Mouse (Mus musculus): ENCODE measurements around the gene Rars.
A peak's percentile ranks its signal among the peaks of the same experiment; 100 is the strongest.
"Not testable (repeated sequence)": the region's sequence is repeated elsewhere in the genome, so short reads cannot be mapped to it uniquely, and the experiment has no call there.

The Rars gene

GRCm38 (mm10) chr11:35838345-35839338, 4.3 kb upstream of the Rars start:
- DNase-seq (ENCODE audit: low spot score): peak; percentile 78

GRCm38 (mm10) chr11:35837156-35838126, 3.1 kb upstream of the Rars start:
- no peak for DNase-seq (ENCODE audit: low spot score)

- DNase-seq (ENCODE audit: low spot score): no peak
Measured at GRCm38 (mm10) chr11:35833270-35833669, 1.0 kb downstream of the Rars start.

- no peak for DNase-seq (ENCODE audit: low spot score)
Measured at GRCm38 (mm10) chr11:35832139-35832538, 2.2 kb downstream of the Rars start.

GRCm38 (mm10) chr11:35827714-35828113, 6.6 kb downstream of the Rars start:
- no peak for DNase-seq (ENCODE audit: low spot score)

GRCm38 (mm10) chr11:35816316-35816715, 18.0 kb downstream of the Rars start:
- DNase-seq (ENCODE audit: low spot score): no peak

GRCm38 (mm10) chr11:35811458-35811857, 22.8 kb downstream of the Rars start:
- no peak for DNase-seq (ENCODE audit: low spot score)

- no peak for DNase-seq (ENCODE audit: low spot score)
Measured at GRCm38 (mm10) chr11:35801332-35801731, 33.0 kb downstream of the Rars start.

GRCm38 (mm10) chr11:35798874-35799273, 35.4 kb downstream of the Rars start, which contains the start of gene Fbll1:
Gene Fbll1, minus strand, starts transcription at chr11:35798884.
- DNase-seq (ENCODE audit: low spot score): no peak

GRCm38 (mm10) chr11:35798495-35798820, 35.8 kb downstream of the Rars start:
- no peak for DNase-seq (ENCODE audit: low spot score)

- no peak for DNase-seq (ENCODE audit: low spot score)
Measured at GRCm38 (mm10) chr11:35797751-35798494, 36.4 kb downstream of the Rars start.

- DNase-seq (ENCODE audit: low spot score): not testable (repeated sequence)
Measured at GRCm38 (mm10) chr11:35792800-35793199, 41.5 kb downstream of the Rars start.

GRCm38 (mm10) chr11:35788443-35788842, 45.9 kb downstream of the Rars start:
- no peak for DNase-seq (ENCODE audit: low spot score)

GRCm38 (mm10) chr11:35784537-35784936, 49.8 kb downstream of the Rars start:
- no peak for DNase-seq (ENCODE audit: low spot score)

GRCm38 (mm10) chr11:35784002-35784401, 50.3 kb downstream of the Rars start:
- DNase-seq (ENCODE audit: low spot score): no peak

- DNase-seq (ENCODE audit: low spot score): no peak
Measured at GRCm38 (mm10) chr11:35783038-35783437, 51.3 kb downstream of the Rars start.

GRCm38 (mm10) chr11:35782444-35782843, 51.9 kb downstream of the Rars start:
- no peak for DNase-seq (ENCODE audit: low spot score)

- no peak for DNase-seq (ENCODE audit: low spot score)
Measured at GRCm38 (mm10) chr11:35780336-35780735, 54.0 kb downstream of the Rars start.

- no peak for DNase-seq (ENCODE audit: low spot score)
Measured at GRCm38 (mm10) chr11:35776452-35776851, 57.9 kb downstream of the Rars start.

GRCm38 (mm10) chr11:35775606-35776005, 58.7 kb downstream of the Rars start:
- DNase-seq (ENCODE audit: low spot score): no peak

GRCm38 (mm10) chr11:35770741-35771504, 63.4 kb downstream of the Rars start:
- DNase-seq (ENCODE audit: low spot score): no peak

Measured in spleen, adult 12 weeks (tissue).